Mouse (Mus musculus) cortical plate, adult 2 months (tissue): ENCODE data around the gene Ptprh.

Source experiments
- CTCF ChIP-seq: fragments of 200-500 bp; IDR thresholded peaks from 2 replicates; pipeline ENCODE4 v1.5.1; 2011; ENCODE audit warnings: mild to moderate bottlenecking, control low read depth, low read length; ENCODE audit not compliant: insufficient read depth; ENCODE audit errors: extremely low read depth
- POLR2A ChIP-seq: fragments of 200-500 bp; IDR thresholded peaks from 2 replicates; pipeline ENCODE4 v1.6.1; 2011; ENCODE audit warnings: mild to moderate bottlenecking, low read length, control low read depth; ENCODE audit not compliant: insufficient read depth; ENCODE audit errors: extremely low read depth

GRCm38 (mm10) chr7:4547221-4547641 lies 56.6 kb downstream of the Ptprh start, which contains the start of gene Syt5:
- TF ChIP-seq CTCF (no peak), POLR2A (peak; percentile 41; the same call in 1 of the 2 replicates)
